Mouse (Mus musculus) megakaryocyte-erythroid progenitor cell, adult 5-6 weeks (primary cell): ENCODE data around the gene Tlr2. TPM values are rescaled to one million over a fixed set of nuclear protein-coding genes. Genes with fewer than 3 reads are reported as not detected.
"Not testable (repeated sequence)": the region's sequence is repeated elsewhere in the genome, so short reads cannot be mapped to it uniquely, and the experiment has no call there.

Experiments
- ATAC-seq: replicated peaks from 2 replicates; pipeline ENCODE4 v1.8.0; 2016; ENCODE audit warnings: mild to moderate bottlenecking, inconsistent platforms; ENCODE audit not compliant: severe bottlenecking, poor library complexity, low FRiP score, low TSS enrichment
- total RNA-seq, 2 experiments: library from RNA; stranded (forward) in 1 of 2; stranded (reverse) in 1 of 2; fragments of 200-1000, 215-1000 nt in 1 of 2; fragments of >200 nt in 1 of 2; fragmentation: Nextera tagmentation in 1 of 2; gene quantifications; 2 replicates each; pipeline ENCODE4 v1.2.3; 2014 to 2017

Tlr2 gene
- not detected in 2 replicates for total RNA-seq (2014; fragmentation: Nextera tagmentation)
- total RNA-seq (2017), result 0.19 and 0.88 TPM in 2 replicates

- peak; percentile 81 for ATAC-seq
Measured at GRCm38 (mm10) chr3:83841095-83841850, at the start of gene Tlr2. Gene Tlr2 (minus strand): TSS chr3:83841767.

- no peak for ATAC-seq
Measured at GRCm38 (mm10) chr3:83885163-83885562, 43.6 kb upstream of the Tlr2 start.

GRCm38 (mm10) chr3:83879261-83880050 is 37.9 kb upstream of the Tlr2 start:
- ATAC-seq, result not testable (repeated sequence)

- no peak for ATAC-seq
Measured at GRCm38 (mm10) chr3:83878801-83879200, 37.2 kb upstream of the Tlr2 start.

GRCm38 (mm10) chr3:83876299-83876698 is 34.7 kb upstream of the Tlr2 start:
- ATAC-seq, result no peak

GRCm38 (mm10) chr3:83875078-83875477 is 33.5 kb upstream of the Tlr2 start:
- not testable (repeated sequence) for ATAC-seq

GRCm38 (mm10) chr3:83872853-83873252 is 31.3 kb upstream of the Tlr2 start:
- not testable (repeated sequence) for ATAC-seq

- ATAC-seq, result not testable (repeated sequence)
Measured at GRCm38 (mm10) chr3:83871962-83872361, 30.4 kb upstream of the Tlr2 start.

GRCm38 (mm10) chr3:83871559-83871958 is 30.0 kb upstream of the Tlr2 start:
- ATAC-seq, result not testable (repeated sequence)

- ATAC-seq, result no peak
Measured at GRCm38 (mm10) chr3:83869776-83870175, 28.2 kb upstream of the Tlr2 start.

GRCm38 (mm10) chr3:83867026-83867425 is 25.5 kb upstream of the Tlr2 start:
- ATAC-seq, result not testable (repeated sequence)

GRCm38 (mm10) chr3:83865216-83865615 is 23.6 kb upstream of the Tlr2 start:
- ATAC-seq, result no peak

- no peak for ATAC-seq
Measured at GRCm38 (mm10) chr3:83864064-83864548, 22.5 kb upstream of the Tlr2 start.

GRCm38 (mm10) chr3:83862956-83863355 is 21.4 kb upstream of the Tlr2 start:
- ATAC-seq, result peak; percentile 34; the same call in 1 of the 2 replicates

GRCm38 (mm10) chr3:83859595-83859994 is 18.0 kb upstream of the Tlr2 start:
- ATAC-seq, result no peak

GRCm38 (mm10) chr3:83859071-83859470 is 17.5 kb upstream of the Tlr2 start:
- no peak for ATAC-seq

- no peak for ATAC-seq
Measured at GRCm38 (mm10) chr3:83857621-83858020, 16.1 kb upstream of the Tlr2 start.

GRCm38 (mm10) chr3:83855643-83856042 is 14.1 kb upstream of the Tlr2 start:
- ATAC-seq, result no peak

- ATAC-seq, result no peak
Measured at GRCm38 (mm10) chr3:83849341-83849740, 7.8 kb upstream of the Tlr2 start.

- no peak for ATAC-seq
Measured at GRCm38 (mm10) chr3:83844766-83845520, 3.4 kb upstream of the Tlr2 start.
